Mouse (Mus musculus) lung, postnatal 0 days (tissue): ENCODE results near the gene BC005537.

Experiments used
- CTCF ChIP-seq: IDR thresholded peaks from 2 replicates; pipeline ENCODE4 v1.5.1; 2016; ENCODE audit warnings: antibody characterized with exemption, mild to moderate bottlenecking
- EP300 ChIP-seq: IDR thresholded peaks from 2 replicates; pipeline ENCODE4 v1.6.1; 2016; ENCODE audit warnings: antibody characterized with exemption, mild to moderate bottlenecking, control low read depth

DNA sequence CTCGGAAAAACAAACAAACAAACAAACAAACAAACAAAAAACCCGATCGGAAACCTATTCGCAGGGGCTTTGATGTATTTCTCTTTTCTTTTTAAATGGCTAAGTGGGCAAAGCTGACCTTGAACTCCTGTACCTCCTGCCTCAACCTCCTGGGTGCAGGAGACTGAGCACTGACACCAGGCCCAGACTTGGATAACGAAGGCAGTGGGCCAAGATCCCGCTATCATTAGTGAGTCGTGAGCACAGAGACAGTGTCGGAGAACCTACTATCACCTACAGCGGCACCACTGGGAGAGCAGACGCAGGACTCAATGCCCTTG, 40.4 kb upstream of the BC005537 start:
- TF ChIP-seq CTCF (peak; percentile 5; the same call in 1 of the 2 replicates), EP300 (no peak)
